ENCODE assay signal across 8 mouse cellular contexts in the genomic region with DNA sequence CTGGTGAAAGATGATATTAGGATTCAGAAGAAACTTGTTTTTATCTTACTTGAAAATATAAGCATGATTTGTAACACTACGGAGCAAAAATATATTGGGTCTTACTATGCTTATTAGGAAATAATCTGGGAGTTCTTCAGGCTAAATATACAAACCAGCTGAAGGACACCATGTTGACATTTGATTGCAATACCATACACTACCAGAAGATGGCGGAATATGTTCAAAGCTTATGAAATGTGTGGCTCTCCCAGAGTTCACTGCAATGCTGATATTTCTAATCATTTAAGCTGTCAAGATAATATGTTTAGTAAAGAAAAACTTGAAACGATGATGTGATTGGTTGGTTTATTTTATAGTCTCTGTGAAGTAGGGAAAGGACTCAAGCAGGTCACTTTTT.
DNase-seq lines count a peak whose midpoint lies in the region; ATAC-seq and TF ChIP-seq lines count a peak whose summit lies in the region.

No protein-coding gene starts in this region.

- H3K9me3 ChIP-seq in midbrain, embryonic 11.5 days (ENCODE audit: control insufficient read depth, low read length): no peaks in the 10 kb centered on the region
- H3K9me3 ChIP-seq in midbrain, embryonic 15.5 days: no peaks in the 10 kb centered on the region

- H3K4me3 ChIP-seq in midbrain, embryonic 11.5 days (ENCODE audit: low read depth, low read length): no peak overlapping the region
- no peak overlapping the region for H3K4me3 ChIP-seq in midbrain, embryonic 15.5 days
- no peak overlapping the region for H3K4me3 ChIP-seq in bone marrow, adult 2 months (replicated peaks; ENCODE audit: control insufficient read depth, low read depth, low read length)

- TF ChIP-seq POLR2A in bone marrow, adult 2 months (IDR thresholded peaks at IDR 0.05; ENCODE audit: borderline replicate concordance, control insufficient read depth, low read depth, low read length): no peak

- TF ChIP-seq CTCF in bone marrow, adult 2 months (IDR thresholded peaks at IDR 0.05; ENCODE audit: control insufficient read depth, insufficient read depth, low read length): peak; percentile 33; the same call in 1 of the 2 replicates

- no peaks in the 10 kb centered on the region for H3K27me3 ChIP-seq in midbrain, embryonic 11.5 days (ENCODE audit: control insufficient read depth, insufficient read depth, low read length)
- no peaks in the 10 kb centered on the region for H3K27me3 ChIP-seq in midbrain, embryonic 15.5 days (replicated peaks)

- no peaks in the 10 kb centered on the region for H3K36me3 ChIP-seq in midbrain, embryonic 11.5 days (ENCODE audit: control insufficient read depth, insufficient read depth, low read length)
- no peaks in the 10 kb centered on the region for H3K36me3 ChIP-seq in midbrain, embryonic 15.5 days (replicated peaks)

- WGBS in midbrain, embryonic 11.5 days: 17% methylated on average over 3 of the region's 3 CpGs
- 14% methylated on average over 3 of the region's 3 CpGs for WGBS in midbrain, embryonic 15.5 days
- 3% methylated on average over 3 of the region's 3 CpGs for WGBS in bone marrow, adult 2 months

- H3K4me1 ChIP-seq in midbrain, embryonic 11.5 days (ENCODE audit: control insufficient read depth, insufficient read depth, low read length): no peaks in the 10 kb centered on the region
- no peaks in the 10 kb centered on the region for H3K4me1 ChIP-seq in midbrain, embryonic 15.5 days
- no peaks in the 10 kb centered on the region for H3K4me1 ChIP-seq in bone marrow, adult 2 months (ENCODE audit: control insufficient read depth, insufficient read depth, low read length)

- H3K9ac ChIP-seq in midbrain, embryonic 11.5 days (ENCODE audit: low read length): no peak overlapping the region
- no peak overlapping the region for H3K9ac ChIP-seq in midbrain, embryonic 15.5 days

- H3K27ac ChIP-seq in midbrain, embryonic 11.5 days (ENCODE audit: low read depth, low read length): no peak overlapping the region
- H3K27ac ChIP-seq in midbrain, embryonic 15.5 days: no peak overlapping the region
- no peak overlapping the region for H3K27ac ChIP-seq in bone marrow, adult 2 months (ENCODE audit: control insufficient read depth, insufficient read depth, low read depth, low read length, poor library complexity)

- H3K4me2 ChIP-seq in midbrain, embryonic 11.5 days: no peak overlapping the region
- no peak overlapping the region for H3K4me2 ChIP-seq in midbrain, embryonic 15.5 days

- ATAC-seq in midbrain, embryonic 11.5 days (ENCODE audit: low FRiP score): no peak
- ATAC-seq in midbrain, embryonic 15.5 days (replicated peaks): no peak

- peak; percentile 21 for DNase-seq in gastrocnemius, adult 18-20 months (ENCODE audit: low spot score)
- DNase-seq in gastrocnemius, postnatal 14 days: no peak
- DNase-seq in midbrain, embryonic 11.5 days (ENCODE audit: low spot score, missing footprints): peak; percentile 94
- DNase-seq in mesoderm, embryonic 11.5 days (ENCODE audit: low read depth, low spot score): peak; percentile 64
- no peak for DNase-seq in right cerebral cortex, postnatal 4 days
- no peak for DNase-seq in testis, postnatal 14 days (ENCODE audit: low spot score)

- intact Hi-C loops in gastrocnemius, postnatal 14 days (cut with DNase I; ENCODE audit: low total_unique reads): no loop called here

Comparison
In these comparisons a context has a peak if more than half of its experiments do, and no peak if none do; other contexts are left out.
1. DNase-seq: peak in gastrocnemius, adult 18-20 months (single experiment), midbrain, embryonic 11.5 days (single experiment) and mesoderm, embryonic 11.5 days (single experiment); none in gastrocnemius, postnatal 14 days (single experiment), right cerebral cortex, postnatal 4 days (single experiment) and testis, postnatal 14 days (single experiment).